ENCODE assay signal across 8 mouse cellular contexts in the genomic region with DNA sequence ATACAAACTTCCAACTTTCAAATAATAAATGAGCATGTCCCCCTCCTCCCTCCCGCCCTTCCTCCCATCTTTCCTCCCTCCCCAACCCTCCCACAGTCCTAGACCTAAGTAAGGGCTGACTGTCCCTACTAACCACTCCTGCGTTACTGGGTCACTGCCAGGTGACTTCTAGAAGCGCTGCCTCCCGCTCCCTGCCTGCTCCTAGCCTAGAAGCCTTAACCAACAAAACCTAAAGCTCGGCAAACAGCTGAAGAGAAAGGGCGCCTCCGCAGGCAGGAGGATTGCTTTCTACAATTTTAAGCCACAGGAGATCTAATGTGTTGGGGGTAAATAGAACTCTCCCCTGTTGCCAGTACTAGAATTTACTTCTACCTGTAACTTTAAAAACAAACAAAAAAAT. TPM values are rescaled to one million over a fixed set of nuclear protein-coding genes. Genes with fewer than 3 reads are reported as not detected.
A peak's percentile ranks its signal among the peaks of the same experiment; 100 is the strongest.
DNase-seq lines count a peak whose midpoint lies in the region; ATAC-seq and TF ChIP-seq lines count a peak whose summit lies in the region.

No protein-coding gene starts in this region.

- ATAC-seq in intestine, postnatal 0 days, result no peak
- no peak for ATAC-seq in midbrain, embryonic 15.5 days (replicated peaks)
- ATAC-seq in stomach, postnatal 0 days (ENCODE audit: low FRiP score, low TSS enrichment), result no peak

- H3K4me2 ChIP-seq in intestine, postnatal 0 days (replicated peaks; ENCODE audit: low read depth), result peak overlapping the region; percentile 95
- peak overlapping the region; percentile 86 for H3K4me2 ChIP-seq in midbrain, embryonic 15.5 days
- H3K4me2 ChIP-seq in stomach, postnatal 0 days (replicated peaks; ENCODE audit: low read depth), result peak overlapping the region; percentile 97

- peaks cover 7% of the 10 kb centered on the region; the same call in 1 of the 2 replicates for H3K27me3 ChIP-seq in intestine, postnatal 0 days (replicated peaks; ENCODE audit: control insufficient read depth, insufficient read depth, low read length)
- no peaks in the 10 kb centered on the region for H3K27me3 ChIP-seq in midbrain, embryonic 15.5 days (replicated peaks)
- no peaks in the 10 kb centered on the region for H3K27me3 ChIP-seq in stomach, postnatal 0 days (ENCODE audit: control insufficient read depth, insufficient read depth, low read length)

- no peaks in the 10 kb centered on the region for H3K9me3 ChIP-seq in intestine, postnatal 0 days (ENCODE audit: control insufficient read depth)
- H3K9me3 ChIP-seq in midbrain, embryonic 15.5 days, result no peaks in the 10 kb centered on the region
- H3K9me3 ChIP-seq in stomach, postnatal 0 days (ENCODE audit: control insufficient read depth, low read length), result no peaks in the 10 kb centered on the region

- DNase-seq in adrenal gland, adult (ENCODE audit: inconsistent age in 2 of 2, low spot score in 1 of 2), result peak; percentile 27 to 62
- DNase-seq in adrenal gland, postnatal 4 days (ENCODE audit: low spot score in 2 of 2), result no peak
- DNase-seq in cerebellum, adult 9-11 months, result peak; percentile 65
- peak; percentile 49 to 52 for DNase-seq in heart, adult 18-20 months
- peak; percentile 11 for DNase-seq in liver
- peak; percentile 27 for DNase-seq in stomach, postnatal 0 days (ENCODE audit: low spot score)

- TF ChIP-seq EP300 in stomach, postnatal 0 days (optimal IDR thresholded peaks at IDR 0.05), result no peak

- H3K27ac ChIP-seq in intestine, postnatal 0 days (ENCODE audit: low read depth, low read length), result no peak overlapping the region
- H3K27ac ChIP-seq in midbrain, embryonic 15.5 days, result no peak overlapping the region
- no peak overlapping the region; the same call in 1 of the 2 replicates for H3K27ac ChIP-seq in stomach, postnatal 0 days (replicated peaks)

- no peaks in the 10 kb centered on the region for H3K36me3 ChIP-seq in intestine, postnatal 0 days (ENCODE audit: control insufficient read depth, insufficient read depth)
- H3K36me3 ChIP-seq in midbrain, embryonic 15.5 days (replicated peaks), result no peaks in the 10 kb centered on the region
- no peaks in the 10 kb centered on the region for H3K36me3 ChIP-seq in stomach, postnatal 0 days (ENCODE audit: control insufficient read depth, insufficient read depth, low read length)

- WGBS in intestine, postnatal 0 days, result 22% methylated on average over 7 of the region's 7 CpGs
- 13% methylated on average over 7 of the region's 7 CpGs for WGBS in midbrain, embryonic 15.5 days
- 24% methylated on average over 7 of the region's 7 CpGs for WGBS in stomach, postnatal 0 days

- peak; percentile 58 for TF ChIP-seq CTCF in intestine, postnatal 0 days (IDR thresholded peaks at IDR 0.05; ENCODE audit: low read depth)
- peak; percentile 57 for TF ChIP-seq CTCF in stomach, postnatal 0 days (IDR thresholded peaks at IDR 0.05; ENCODE audit: low read depth)

- peak overlapping the region; percentile 62 for H3K9ac ChIP-seq in intestine, postnatal 0 days (ENCODE audit: low read depth, low read length)
- peak overlapping the region; percentile 68; the same call in 1 of the 2 replicates for H3K9ac ChIP-seq in midbrain, embryonic 15.5 days
- H3K9ac ChIP-seq in stomach, postnatal 0 days (ENCODE audit: low read length), result peak overlapping the region; percentile 78

- peaks cover 7% of the 10 kb centered on the region; the same call in 1 of the 2 replicates for H3K4me1 ChIP-seq in intestine, postnatal 0 days (replicated peaks; ENCODE audit: control insufficient read depth, insufficient read depth, low read length)
- H3K4me1 ChIP-seq in midbrain, embryonic 15.5 days, result peaks cover 24% of the 10 kb centered on the region
- H3K4me1 ChIP-seq in stomach, postnatal 0 days (replicated peaks; ENCODE audit: control insufficient read depth, insufficient read depth), result 0 out of 2 replicates have a peak, but pooled peaks cover 2% of the 10 kb centered on the region

- peak overlapping the region; percentile 64 for H3K4me3 ChIP-seq in intestine, postnatal 0 days (ENCODE audit: low read depth, low read length)
- H3K4me3 ChIP-seq in midbrain, embryonic 15.5 days, result peak overlapping the region; percentile 71
- H3K4me3 ChIP-seq in stomach, postnatal 0 days (ENCODE audit: low read depth, low read length), result peak overlapping the region; percentile 71

RNA-seq across cellular contexts. Expression of gene Kctd12, which starts 2.0 kb away (rescaled TPM):
- 10 to 100 TPM; 45.2 to 48.6 TPM for total RNA-seq in adrenal gland, postnatal 4 days (2021)
- total RNA-seq in heart, adult 18-20 months (2021), result 10 to 100 TPM; 21.3 to 25.3 TPM
- polyA plus RNA-seq in intestine, postnatal 0 days (2015; fragmentation: Nextera tagmentation; extraction: Ambion mirVana), result 6.4 and 7.0 TPM in 2 replicates
- 13.8 and 14.7 TPM in 2 replicates for polyA plus RNA-seq in midbrain, embryonic 15.5 days (2015; fragmentation: Nextera tagmentation; extraction: Ambion mirVana)
- 6.1 and 8.1 TPM in 2 replicates for polyA plus RNA-seq in stomach, postnatal 0 days (2015; fragmentation: Nextera tagmentation; extraction: Ambion mirVana)

Comparison
In these comparisons a context has a peak if more than half of its experiments do, and no peak if none do; other contexts are left out.
1. DNase-seq: peak in adrenal gland, adult (2 of 2), cerebellum, adult 9-11 months (single experiment), heart, adult 18-20 months (2 of 2), liver (single experiment) and stomach, postnatal 0 days (single experiment); none in adrenal gland, postnatal 4 days (0 of 2).
2. Peak in every context shown above with its lines, with median percentiles within 50 percentile points of each other: H3K4me2 ChIP-seq, H3K4me3 ChIP-seq and H3K9ac ChIP-seq.